Mouse (Mus musculus) C2C12 (cell line): ENCODE measurements around the gene Gucy2f.

ENCODE experiments used
- CTCF ChIP-seq: IDR thresholded peaks from one replicate; pipeline ENCODE4 v1.5.1; 2011; ENCODE audit not compliant: control insufficient read depth, insufficient read depth, insufficient read length
- MAX ChIP-seq: IDR thresholded peaks from one replicate; pipeline ENCODE4 v1.6.1; 2011; ENCODE audit warnings: mild to moderate bottlenecking, control low read depth
- MYOG ChIP-seq: IDR thresholded peaks from one replicate; pipeline ENCODE4 v1.6.1; 2011; ENCODE audit not compliant: control insufficient read depth, insufficient read length; ENCODE audit errors: extremely low read depth
- USF1 ChIP-seq: IDR thresholded peaks from one replicate; pipeline ENCODE4 v1.6.1; 2011; ENCODE audit warnings: low read depth, mild to moderate bottlenecking, control low read depth, moderate library complexity

- TF ChIP-seq CTCF = no peak
- no peak for TF ChIP-seq USF1
- no peak for TF ChIP-seq MAX
- TF ChIP-seq MYOG = no peak
Measured at GRCm38 (mm10) chrX:142226542-142226941, 29.8 kb upstream of the Gucy2f start, which contains the start of gene Nxt2.
